Mouse (Mus musculus): ENCODE measurements around the gene Scand1. TPM values are rescaled to one million over a fixed set of nuclear protein-coding genes. Genes with fewer than 3 reads are reported as not detected.

Gene Scand1
- polyA plus RNA-seq, 1 experiment from 2014 or later = 106 TPM

DNA sequence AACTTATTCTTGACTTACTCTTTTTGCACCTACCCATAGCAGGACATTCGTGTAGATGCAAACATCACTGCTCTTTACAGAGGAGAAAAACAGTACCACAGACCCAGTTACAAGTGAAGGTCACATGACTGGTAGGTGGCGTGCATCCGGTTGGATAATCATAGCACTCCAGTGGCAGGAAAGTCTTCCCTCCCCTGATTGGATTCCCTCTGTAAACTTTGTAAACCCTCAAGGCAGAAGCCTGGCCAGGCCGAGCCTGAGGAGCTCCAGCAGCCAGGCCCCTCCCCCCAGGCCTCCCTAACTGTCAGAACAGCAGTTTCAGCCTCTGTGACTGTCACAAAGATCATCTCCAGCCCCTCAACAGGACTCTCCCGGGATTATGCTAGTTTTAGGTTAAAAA is 12.2 kb upstream of the Scand1 start:
- Histone ChIP-seq H3K4me2 (no peak overlapping the region), H3K9ac (replicated peaks) (no peak overlapping the region), H3K9me3 (no peaks in the 10 kb centered on the region), H3K27ac (no peak overlapping the region), H3K36me3 (0 out of 2 replicates have a peak, but pooled peaks cover 4% of the 10 kb centered on the region), H3K4me1 (replicated peaks) (no peaks in the 10 kb centered on the region), H3K4me3 (replicated peaks) (no peak overlapping the region), H3K27me3 (no peaks in the 10 kb centered on the region)
- ATAC-seq (ENCODE audit: insufficient number of reproducible peaks, insufficient read depth, low FRiP score, low TSS enrichment, low read depth) = no peak
- 36% methylated on average over 5 of the region's 5 CpGs for WGBS

DNA sequence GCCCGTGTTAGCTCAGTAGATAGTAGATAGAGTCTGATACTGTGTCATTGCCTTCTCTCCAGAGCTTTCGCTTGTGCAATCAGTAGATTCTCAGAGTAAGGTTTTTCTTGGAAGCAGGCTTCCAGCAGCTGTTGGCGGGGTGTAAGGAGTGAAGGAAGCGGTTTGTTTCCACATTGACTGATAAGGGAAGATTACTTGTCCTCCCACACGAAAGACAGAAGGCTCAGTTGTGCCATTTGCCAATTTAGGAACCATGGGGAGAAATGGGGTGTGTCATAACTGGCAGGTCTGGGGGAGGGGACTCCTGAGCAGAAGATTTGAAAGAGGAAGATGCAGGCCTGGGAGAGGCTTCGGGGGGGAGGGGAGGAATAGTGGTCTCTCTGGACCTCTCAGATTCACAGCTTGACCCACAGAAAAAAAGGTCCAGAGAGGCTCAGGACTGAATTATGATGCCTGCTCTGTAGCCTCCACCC is 11.6 kb upstream of the Scand1 start:
- Histone ChIP-seq H3K4me1 (replicated peaks) (no peaks in the 10 kb centered on the region), H3K4me2 (no peak overlapping the region), H3K27me3 (no peaks in the 10 kb centered on the region), H3K4me3 (replicated peaks) (no peak overlapping the region), H3K9ac (replicated peaks) (no peak overlapping the region), H3K36me3 (0 out of 2 replicates have a peak, but pooled peaks cover 4% of the 10 kb centered on the region), H3K27ac (no peak overlapping the region), H3K9me3 (no peaks in the 10 kb centered on the region)
- WGBS = 71% methylated on average over 6 of the region's 6 CpGs
- no peak for ATAC-seq (ENCODE audit: insufficient number of reproducible peaks, insufficient read depth, low FRiP score, low TSS enrichment, low read depth)

DNA sequence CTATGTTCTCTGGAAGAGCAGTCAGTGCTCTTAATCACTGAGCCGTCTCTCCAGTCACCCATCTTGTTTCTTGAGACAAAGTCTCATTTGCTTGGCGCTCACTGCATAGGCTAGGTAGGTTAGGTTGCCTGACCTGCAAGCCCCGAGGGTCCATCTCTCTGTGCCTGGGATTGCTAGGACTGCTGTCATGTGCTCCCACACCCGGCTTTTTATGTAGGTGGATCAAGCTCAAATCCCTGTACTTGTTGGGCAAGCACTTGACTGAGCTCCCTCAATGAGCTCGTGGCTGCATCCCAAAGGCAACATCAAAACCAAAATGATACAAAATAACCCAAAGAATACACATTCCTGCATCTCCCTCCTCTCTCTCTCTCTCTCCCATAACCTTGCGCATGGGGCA is 9.0 kb upstream of the Scand1 start:
- Histone ChIP-seq H3K4me3 (replicated peaks) (no peak overlapping the region), H3K4me1 (replicated peaks) (no peaks in the 10 kb centered on the region), H3K9me3 (no peaks in the 10 kb centered on the region), H3K27me3 (no peaks in the 10 kb centered on the region), H3K36me3 (0 out of 2 replicates have a peak, but pooled peaks cover 4% of the 10 kb centered on the region), H3K9ac (replicated peaks) (no peak overlapping the region), H3K4me2 (no peak overlapping the region), H3K27ac (no peak overlapping the region)
- ATAC-seq (ENCODE audit: insufficient number of reproducible peaks, insufficient read depth, low FRiP score, low TSS enrichment, low read depth) = no peak
- WGBS = 87% methylated on average over 6 of the region's 6 CpGs

DNA sequence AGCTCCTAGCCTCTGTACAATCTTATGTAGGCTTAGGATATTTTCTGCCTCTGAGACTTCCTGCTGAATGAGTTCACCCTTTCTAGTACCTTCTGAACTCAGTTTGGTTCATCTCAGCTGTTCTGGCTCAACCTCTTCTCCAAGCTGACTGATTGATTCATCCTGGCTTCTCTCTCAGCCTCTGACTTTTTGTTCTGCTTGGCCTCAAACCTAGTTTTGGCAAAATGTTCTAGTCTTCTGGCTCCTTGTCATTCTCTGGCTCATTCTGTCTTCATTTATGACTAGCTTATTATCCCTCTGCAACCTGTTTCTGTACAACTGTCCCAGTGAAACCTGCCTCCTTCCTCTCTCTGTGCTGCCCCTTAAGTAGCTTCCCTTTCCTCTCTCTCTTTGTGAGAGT is 6.0 kb upstream of the Scand1 start:
- no peak overlapping the region for H3K4me2 ChIP-seq
- H3K9ac ChIP-seq (replicated peaks) = no peak overlapping the region
- H3K27me3 ChIP-seq = no peaks in the 10 kb centered on the region
- H3K27ac ChIP-seq = no peak overlapping the region
- no peak overlapping the region for H3K4me3 ChIP-seq (replicated peaks)
- peaks cover 10% of the 10 kb centered on the region; the same call in 1 of the 2 replicates for H3K36me3 ChIP-seq
- ATAC-seq (ENCODE audit: insufficient number of reproducible peaks, insufficient read depth, low FRiP score, low TSS enrichment, low read depth) = no peak
- H3K9me3 ChIP-seq = no peaks in the 10 kb centered on the region
- H3K4me1 ChIP-seq (replicated peaks) = no peaks in the 10 kb centered on the region

DNA sequence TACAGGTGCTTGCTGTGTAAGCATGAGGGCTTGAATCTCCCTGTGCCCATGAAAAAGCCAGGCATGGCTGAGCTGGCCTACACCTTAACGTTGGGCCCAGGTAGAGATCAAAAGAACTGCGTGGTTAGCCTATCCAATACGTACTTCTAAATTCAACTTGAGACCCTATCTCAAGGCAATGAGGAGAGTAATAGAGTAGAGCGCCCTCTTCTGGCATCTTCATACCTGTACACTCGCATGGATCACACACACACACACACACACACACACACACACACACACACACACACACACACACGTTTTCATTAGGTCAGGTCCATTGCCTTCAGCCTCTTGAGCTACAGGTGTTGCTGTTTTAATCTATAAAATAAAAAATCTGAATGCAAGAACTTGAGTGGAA is 2.3 kb upstream of the Scand1 start:
- H3K4me1 ChIP-seq (replicated peaks) = peaks cover 11% of the 10 kb centered on the region; the same call in 1 of the 2 replicates
- H3K27me3 ChIP-seq = no peaks in the 10 kb centered on the region
- no peak overlapping the region for H3K27ac ChIP-seq
- H3K9ac ChIP-seq (replicated peaks) = no peak overlapping the region
- H3K36me3 ChIP-seq = peaks cover 10% of the 10 kb centered on the region; the same call in 1 of the 2 replicates
- H3K4me2 ChIP-seq = no peak overlapping the region
- H3K4me3 ChIP-seq (replicated peaks) = no peak overlapping the region
- WGBS = 94% methylated on average over 6 of the region's 6 CpGs
- no peaks in the 10 kb centered on the region for H3K9me3 ChIP-seq
- no peak for ATAC-seq (ENCODE audit: insufficient number of reproducible peaks, insufficient read depth, low FRiP score, low TSS enrichment, low read depth)

DNA sequence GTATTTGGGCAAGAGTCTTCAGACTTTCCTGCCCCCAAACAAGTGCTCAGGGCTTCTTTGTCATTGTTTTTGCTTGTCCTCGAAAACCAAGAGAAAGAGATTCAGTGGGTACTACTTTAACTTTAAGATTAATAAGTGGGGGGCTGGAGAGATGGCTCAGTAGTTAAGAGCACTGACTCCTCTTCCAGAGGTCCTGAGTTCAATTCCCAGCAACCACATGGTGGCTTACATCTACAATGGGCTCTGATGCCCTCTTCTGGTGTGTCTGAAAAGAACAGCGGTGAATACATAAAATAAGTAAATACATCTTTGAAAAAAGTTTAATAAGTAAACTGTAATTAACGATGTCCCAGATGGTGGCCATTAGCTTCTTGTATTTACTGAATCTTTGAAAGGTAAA is 649 bp upstream of the Scand1 start:
- no peaks in the 10 kb centered on the region for H3K9me3 ChIP-seq
- H3K9ac ChIP-seq (replicated peaks) = peak overlapping the region; percentile 94
- WGBS = 61% methylated on average over 3 of the region's 3 CpGs
- peaks cover 17% of the 10 kb centered on the region; the same call in 1 of the 2 replicates for H3K36me3 ChIP-seq
- H3K4me3 ChIP-seq (replicated peaks) = peak overlapping the region; percentile 91
- H3K4me2 ChIP-seq = peak overlapping the region; percentile 68
- ATAC-seq (ENCODE audit: insufficient number of reproducible peaks, insufficient read depth, low FRiP score, low TSS enrichment, low read depth) = no peak
- peaks cover 11% of the 10 kb centered on the region; the same call in 1 of the 2 replicates for H3K4me1 ChIP-seq (replicated peaks)
- no peaks in the 10 kb centered on the region for H3K27me3 ChIP-seq
- H3K27ac ChIP-seq = peak overlapping the region; percentile 98; the same call in 1 of the 2 replicates

DNA sequence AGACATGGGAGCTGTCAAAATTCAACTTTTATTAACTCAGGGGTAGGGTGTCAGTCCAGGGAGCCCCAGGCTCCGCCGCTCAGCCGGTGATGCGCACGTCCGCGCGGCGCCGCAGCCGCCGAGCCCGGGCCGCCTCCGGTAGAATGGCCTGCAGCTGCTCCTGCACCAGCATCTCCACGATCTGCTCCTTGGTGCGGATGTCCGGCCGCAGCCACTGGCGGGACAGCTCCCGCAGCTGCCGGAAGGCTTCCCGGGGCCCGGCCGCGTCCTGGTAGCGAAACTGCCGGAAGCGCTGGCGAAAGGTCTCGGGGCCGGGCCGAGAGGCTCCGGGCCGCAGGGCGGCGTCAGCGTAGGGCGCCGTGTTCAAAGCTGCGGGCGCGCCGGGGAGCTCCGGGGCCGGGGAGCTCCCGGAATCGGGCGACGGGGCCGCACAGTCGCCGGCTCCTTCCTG is 638 bp downstream of the Scand1 start:
- Histone ChIP-seq H3K36me3 (peaks cover 30% of the 10 kb centered on the region), H3K4me3 (replicated peaks) (peak overlapping the region; percentile 91), H3K4me2 (peak overlapping the region; percentile 68), H3K27me3 (no peaks in the 10 kb centered on the region), H3K9me3 (no peaks in the 10 kb centered on the region), H3K27ac (peak overlapping the region; percentile 98), H3K9ac (replicated peaks) (peak overlapping the region; percentile 94), H3K4me1 (replicated peaks) (peaks cover 11% of the 10 kb centered on the region; the same call in 1 of the 2 replicates)
- peak; percentile 24 for ATAC-seq (ENCODE audit: insufficient number of reproducible peaks, insufficient read depth, low FRiP score, low TSS enrichment, low read depth)
- WGBS = under 1% methylated on average over 52 of the region's 53 CpGs

DNA sequence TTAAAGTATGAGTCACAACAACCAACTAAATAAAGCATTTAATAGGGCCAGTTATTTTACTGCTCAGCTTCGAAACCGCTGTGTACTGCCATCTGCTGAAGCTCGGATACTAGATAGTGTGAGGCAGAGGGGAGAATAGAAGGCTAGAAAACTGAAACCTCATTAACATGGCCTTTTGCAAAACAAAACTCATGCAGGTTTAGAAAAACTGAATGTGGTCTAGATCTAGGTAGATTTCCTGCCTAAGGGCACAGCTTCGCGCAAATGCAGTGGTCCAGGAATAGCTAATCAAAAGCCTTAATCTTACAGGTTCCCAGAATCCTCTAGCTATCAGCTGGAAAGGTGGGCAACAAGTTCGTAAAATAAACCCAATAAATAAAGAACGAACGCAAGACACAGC is 1.1 kb downstream of the Scand1 start:
- 0 out of 2 replicates have a peak, but pooled peaks have one; percentile 16 for ATAC-seq (ENCODE audit: insufficient number of reproducible peaks, insufficient read depth, low FRiP score, low TSS enrichment, low read depth)
- peaks cover 31% of the 10 kb centered on the region for H3K36me3 ChIP-seq
- WGBS = 19% methylated on average over 8 of the region's 8 CpGs

DNA sequence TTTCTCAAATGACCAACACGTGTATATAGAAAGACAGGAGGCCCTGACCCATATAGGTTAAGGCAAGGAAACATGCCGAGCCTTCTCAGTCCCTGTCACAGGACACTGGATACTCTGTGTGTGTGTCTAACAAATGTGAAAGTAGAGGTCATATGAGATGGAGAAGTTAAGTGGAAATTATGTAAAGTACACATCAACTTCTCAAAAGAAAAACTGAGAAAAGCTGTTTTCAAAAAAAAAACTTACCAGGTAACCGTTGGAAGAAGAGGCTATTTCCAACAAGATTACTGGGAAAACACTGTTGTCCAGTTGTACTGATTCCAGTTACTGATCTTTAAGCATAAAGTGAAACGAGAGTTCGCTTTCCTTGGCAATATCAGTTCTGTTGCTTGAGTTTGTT is 1.6 kb downstream of the Scand1 start:
- Histone ChIP-seq H3K36me3 (peaks cover 31% of the 10 kb centered on the region), H3K4me3 (replicated peaks) (peak overlapping the region; percentile 91; the same call in 1 of the 2 replicates), H3K27me3 (no peaks in the 10 kb centered on the region), H3K4me2 (peak overlapping the region; percentile 68), H3K9ac (replicated peaks) (no peak overlapping the region), H3K4me1 (replicated peaks) (peaks cover 11% of the 10 kb centered on the region; the same call in 1 of the 2 replicates), H3K9me3 (no peaks in the 10 kb centered on the region), H3K27ac (no peak overlapping the region)
- ATAC-seq (ENCODE audit: insufficient number of reproducible peaks, insufficient read depth, low FRiP score, low TSS enrichment, low read depth) = no peak
- 95% methylated on average over 5 of the region's 5 CpGs for WGBS

More for the DNA sequence above, 1.1 kb downstream of the Scand1 start:
- Histone ChIP-seq H3K4me3 (replicated peaks) (peak overlapping the region; percentile 91), H3K27ac (peak overlapping the region; percentile 98), H3K9ac (replicated peaks) (peak overlapping the region; percentile 94), H3K4me2 (peak overlapping the region; percentile 68), H3K27me3 (no peaks in the 10 kb centered on the region), H3K4me1 (replicated peaks) (peaks cover 11% of the 10 kb centered on the region; the same call in 1 of the 2 replicates), H3K9me3 (no peaks in the 10 kb centered on the region)

DNA sequence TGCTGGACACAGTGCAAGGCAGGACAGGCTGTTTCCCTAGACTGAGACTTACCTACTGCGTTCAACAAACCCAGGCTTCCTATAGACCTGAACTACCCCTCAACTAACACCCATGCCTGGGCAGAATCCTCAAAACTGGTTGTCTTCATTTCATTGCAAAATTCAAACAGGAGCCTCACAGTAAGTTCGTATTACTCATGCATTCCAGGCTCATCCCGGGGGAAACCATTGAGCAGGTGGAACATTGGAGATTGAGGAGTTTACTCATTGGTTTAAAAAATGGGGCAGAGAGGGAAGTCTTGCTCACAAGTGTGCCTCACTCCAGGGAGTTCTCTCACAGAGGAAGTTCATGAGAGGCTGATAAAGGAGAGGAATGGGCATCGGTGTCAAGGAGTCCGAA is 2.0 kb downstream of the Scand1 start:
- Histone ChIP-seq H3K9ac (replicated peaks) (no peak overlapping the region), H3K27me3 (no peaks in the 10 kb centered on the region), H3K36me3 (peaks cover 33% of the 10 kb centered on the region), H3K4me2 (no peak overlapping the region), H3K27ac (no peak overlapping the region), H3K4me1 (replicated peaks) (peaks cover 11% of the 10 kb centered on the region; the same call in 1 of the 2 replicates), H3K4me3 (replicated peaks) (no peak overlapping the region), H3K9me3 (no peaks in the 10 kb centered on the region)
- 93% methylated on average over 5 of the region's 5 CpGs for WGBS
- no peak for ATAC-seq (ENCODE audit: insufficient number of reproducible peaks, insufficient read depth, low FRiP score, low TSS enrichment, low read depth)

DNA sequence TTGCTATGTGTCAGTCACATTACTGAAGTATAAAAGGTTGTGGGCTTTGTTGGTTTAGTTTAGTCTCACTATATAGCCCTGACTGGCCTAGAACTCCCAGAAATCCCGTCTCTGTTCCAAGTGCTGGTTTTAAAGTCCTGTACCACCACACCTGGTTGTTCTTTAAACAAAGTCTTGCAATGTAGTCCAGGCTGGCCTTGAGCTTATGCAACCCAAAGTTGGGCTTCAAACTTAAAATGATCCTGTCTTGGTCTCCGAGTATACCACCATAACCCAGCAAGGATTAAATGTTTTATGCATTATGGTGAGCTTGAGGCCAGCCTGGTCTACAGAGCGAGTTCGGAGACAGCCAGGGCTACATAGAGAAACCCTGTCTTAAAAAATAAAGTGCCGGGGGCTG is 2.6 kb downstream of the Scand1 start:
- H3K36me3 ChIP-seq = peaks cover 38% of the 10 kb centered on the region
- H3K27me3 ChIP-seq = no peaks in the 10 kb centered on the region
- peaks cover 11% of the 10 kb centered on the region; the same call in 1 of the 2 replicates for H3K4me1 ChIP-seq (replicated peaks)
- H3K27ac ChIP-seq = no peak overlapping the region
- H3K4me3 ChIP-seq (replicated peaks) = no peak overlapping the region
- no peak overlapping the region for H3K4me2 ChIP-seq
- H3K9me3 ChIP-seq = no peaks in the 10 kb centered on the region
- no peak overlapping the region for H3K9ac ChIP-seq (replicated peaks)
- 93% methylated on average over 5 of the region's 5 CpGs for WGBS
- ATAC-seq (ENCODE audit: insufficient number of reproducible peaks, insufficient read depth, low FRiP score, low TSS enrichment, low read depth) = no peak

DNA sequence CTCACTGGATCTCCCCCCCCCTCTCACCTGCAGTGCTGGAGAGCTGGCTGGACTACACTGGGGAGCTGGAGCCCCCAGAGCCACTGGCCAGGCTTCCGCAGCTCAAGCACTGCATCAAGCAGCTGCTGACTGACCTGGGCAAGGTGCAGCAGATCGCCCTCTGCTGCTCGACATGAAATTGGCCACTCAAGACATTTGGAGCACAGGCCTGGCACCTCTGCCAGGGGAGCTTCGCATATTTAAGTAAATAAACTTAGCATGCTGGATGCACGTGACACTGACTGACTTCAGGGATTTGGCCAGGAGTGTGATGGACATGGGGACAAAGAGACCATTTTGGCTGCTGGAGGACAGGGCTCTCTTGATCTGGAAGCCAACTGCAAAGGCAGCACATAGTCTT is 5.2 kb downstream of the Scand1 start:
- no peak overlapping the region for H3K27ac ChIP-seq
- H3K36me3 ChIP-seq = peaks cover 58% of the 10 kb centered on the region
- 61% methylated on average over 5 of the region's 5 CpGs for WGBS
- H3K9ac ChIP-seq (replicated peaks) = no peak overlapping the region
- H3K9me3 ChIP-seq = no peaks in the 10 kb centered on the region
- H3K4me2 ChIP-seq = no peak overlapping the region
- no peak overlapping the region for H3K4me3 ChIP-seq (replicated peaks)
- no peaks in the 10 kb centered on the region for H3K27me3 ChIP-seq
- peaks cover 6% of the 10 kb centered on the region; the same call in 1 of the 2 replicates for H3K4me1 ChIP-seq (replicated peaks)
- ATAC-seq (ENCODE audit: insufficient number of reproducible peaks, insufficient read depth, low FRiP score, low TSS enrichment, low read depth) = no peak

Data from limb, embryonic 12.5 days (tissue).